17 mouse cellular contexts compared by ENCODE assay signal in genomic region chr17:11736531-11736930, GRCm38 (mm10).
"Had no signal": no experiment of that assay in that cellular context is flagged by ENCODE, and none has a peak within 500 bp of the region (broad histone marks: within the 10 kb centered on the region; RNA-seq: fewer than 3 reads in every experiment).

No protein-coding gene starts in this region.

- ATAC-seq: liver, postnatal 0 days; lung, postnatal 0 days had no signal

- H3K9ac ChIP-seq: liver, embryonic 13.5 days; liver, embryonic 15.5 days; liver, postnatal 0 days; lung, embryonic 15.5 days; neural tube, embryonic 12.5 days; stomach, embryonic 15.5 days had no signal

- H3K36me3 ChIP-seq: liver, embryonic 13.5 days; liver, embryonic 15.5 days; lung, embryonic 15.5 days; neural tube, embryonic 12.5 days; stomach, embryonic 15.5 days had no signal

- H3K4me3 ChIP-seq: liver, embryonic 13.5 days; liver, embryonic 15.5 days; lung, embryonic 15.5 days; megakaryocyte, embryonic 14.5 days; neural tube, embryonic 12.5 days; stomach, embryonic 15.5 days had no signal

- H3K27ac ChIP-seq: liver, embryonic 13.5 days; liver, embryonic 15.5 days; lung, embryonic 15.5 days; macrophage; neural tube, embryonic 12.5 days; stomach, embryonic 15.5 days; stomach, postnatal 0 days had no signal

- DNase-seq: liver, embryonic 13.5 days; liver, postnatal 0 days; lung, adult 2 months; lung, postnatal 14 days; lung, postnatal 36 days; midbrain, embryonic 14.5 days; right cerebral cortex, postnatal 14 days; thymus, adult 2 months; thymus, postnatal 36 days had no signal

- H3K9me3 ChIP-seq: liver, embryonic 13.5 days; liver, embryonic 15.5 days; lung, embryonic 15.5 days; neural tube, embryonic 12.5 days; stomach, embryonic 15.5 days had no signal

- H3K4me1 ChIP-seq: liver, embryonic 13.5 days; liver, embryonic 15.5 days; lung, embryonic 15.5 days; neural tube, embryonic 12.5 days; stomach, embryonic 15.5 days had no signal

- H3K27me3 ChIP-seq: liver, embryonic 13.5 days; liver, embryonic 15.5 days; lung, embryonic 15.5 days; megakaryocyte, embryonic 14.5 days; neural tube, embryonic 12.5 days; stomach, embryonic 15.5 days had no signal

- H3K4me2 ChIP-seq: liver, embryonic 13.5 days; liver, embryonic 15.5 days; lung, embryonic 15.5 days; neural tube, embryonic 12.5 days; stomach, embryonic 15.5 days had no signal
